Mouse (Mus musculus): ENCODE data around the gene Gpr107.

Gpr107 gene

GRCm38 (mm10) chr2:31151892-31152812 is at the start of gene Gpr107:
Gene Gpr107, plus strand, starts transcription at chr2:31152316.
- in situ Hi-C loops (cut with MboI), result no loop called here

- in situ Hi-C loops (cut with MboI), result no loop called here
Measured at GRCm38 (mm10) chr2:31103321-31103720, 48.8 kb upstream of the Gpr107 start.

GRCm38 (mm10) chr2:31105279-31105678 is 46.8 kb upstream of the Gpr107 start:
- in situ Hi-C loops (cut with MboI), result no loop called here

GRCm38 (mm10) chr2:31106004-31106403 is 46.1 kb upstream of the Gpr107 start:
- in situ Hi-C loops (cut with MboI), result no loop called here

- in situ Hi-C loops (cut with MboI), result no loop called here
Measured at GRCm38 (mm10) chr2:31106621-31107320, 45.3 kb upstream of the Gpr107 start.

- in situ Hi-C loops (cut with MboI), result no loop called here
Measured at GRCm38 (mm10) chr2:31108186-31108585, 43.9 kb upstream of the Gpr107 start.

- in situ Hi-C loops (cut with MboI), result no loop called here
Measured at GRCm38 (mm10) chr2:31109960-31110548, 42.1 kb upstream of the Gpr107 start.

GRCm38 (mm10) chr2:31111685-31112084 is 40.4 kb upstream of the Gpr107 start:
- in situ Hi-C loops (cut with MboI), result no loop called here

- in situ Hi-C loops (cut with MboI), result no loop called here
Measured at GRCm38 (mm10) chr2:31114205-31114604, 37.9 kb upstream of the Gpr107 start.

- in situ Hi-C loops (cut with MboI), result no loop called here
Measured at GRCm38 (mm10) chr2:31115091-31115942, 36.8 kb upstream of the Gpr107 start.

GRCm38 (mm10) chr2:31115943-31116731 is 36.0 kb upstream of the Gpr107 start:
- in situ Hi-C loops (cut with MboI), result no loop called here

- in situ Hi-C loops (cut with MboI), result no loop called here
Measured at GRCm38 (mm10) chr2:31118211-31118610, 33.9 kb upstream of the Gpr107 start.

GRCm38 (mm10) chr2:31118639-31119380 is 33.3 kb upstream of the Gpr107 start:
- in situ Hi-C loops (cut with MboI), result no loop called here

GRCm38 (mm10) chr2:31119795-31120194 is 32.3 kb upstream of the Gpr107 start:
- in situ Hi-C loops (cut with MboI), result no loop called here

- in situ Hi-C loops (cut with MboI), result no loop called here
Measured at GRCm38 (mm10) chr2:31121131-31121693, 30.9 kb upstream of the Gpr107 start.

GRCm38 (mm10) chr2:31122806-31123205 is 29.3 kb upstream of the Gpr107 start:
- in situ Hi-C loops (cut with MboI), result no loop called here

GRCm38 (mm10) chr2:31123493-31123892 is 28.6 kb upstream of the Gpr107 start:
- in situ Hi-C loops (cut with MboI), result no loop called here

- in situ Hi-C loops (cut with MboI), result no loop called here
Measured at GRCm38 (mm10) chr2:31124694-31125093, 27.4 kb upstream of the Gpr107 start.

GRCm38 (mm10) chr2:31125156-31125555 is 27.0 kb upstream of the Gpr107 start:
- in situ Hi-C loops (cut with MboI), result no loop called here

GRCm38 (mm10) chr2:31126048-31126447 is 26.1 kb upstream of the Gpr107 start:
- in situ Hi-C loops (cut with MboI), result no loop called here

Measured in mature B cell (primary cell).